Mouse (Mus musculus): ENCODE results near the gene Samt2.
"Not testable (repeated sequence)": the region's sequence is repeated elsewhere in the genome, so short reads cannot be mapped to it uniquely, and the experiment has no call there.

Samt2 gene

DNA sequence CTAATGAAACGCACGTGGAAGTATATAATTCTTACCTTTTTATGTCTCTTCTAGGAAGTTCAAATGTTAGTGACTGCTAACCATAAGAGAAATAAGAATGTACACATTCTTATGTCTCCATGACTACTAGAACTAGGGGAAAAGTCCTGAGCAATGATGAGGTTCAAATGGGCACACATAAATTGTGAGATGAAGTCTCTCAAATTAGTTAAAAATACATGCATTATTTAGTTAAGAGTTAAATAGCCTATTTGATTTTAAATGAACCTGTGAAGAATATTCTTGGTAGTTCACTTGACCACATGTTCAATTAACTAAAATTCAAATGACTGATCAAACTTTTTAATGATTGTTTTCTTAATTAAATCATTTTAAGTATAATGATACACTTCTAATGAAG is at the start of gene Samt2:
TSS of gene Samt2 (minus strand) at position 101 of the 400 bp plus-strand sequence.
- not testable (repeated sequence) for DNase-seq (ENCODE audit: low read depth, low spot score)
